Mouse (Mus musculus): ENCODE measurements at regions not wholly inside any gene's neighbourhood (a gene's known extent, or its start where the extent isn't known, plus 50 kb on each side); places are given as distances from the start of the nearest gene placed in this dataset.
A peak's percentile ranks its signal among the peaks of the same experiment; 100 is the strongest.
"Not testable (repeated sequence)": the region's sequence is repeated elsewhere in the genome, so short reads cannot be mapped to it uniquely, and the experiment has no call there.

- no peak for DNase-seq
These were observed 314.0 kb downstream of the Diras2 start for GRCm38 (mm10) chr13:52217066-52217465.

- DNase-seq: no peak
These were observed 313.3 kb downstream of the Diras2 start for GRCm38 (mm10) chr13:52217741-52218140.

GRCm38 (mm10) chr13:52222315-52223097 lies 308.6 kb downstream of the Diras2 start:
- no peak for DNase-seq

DNA sequence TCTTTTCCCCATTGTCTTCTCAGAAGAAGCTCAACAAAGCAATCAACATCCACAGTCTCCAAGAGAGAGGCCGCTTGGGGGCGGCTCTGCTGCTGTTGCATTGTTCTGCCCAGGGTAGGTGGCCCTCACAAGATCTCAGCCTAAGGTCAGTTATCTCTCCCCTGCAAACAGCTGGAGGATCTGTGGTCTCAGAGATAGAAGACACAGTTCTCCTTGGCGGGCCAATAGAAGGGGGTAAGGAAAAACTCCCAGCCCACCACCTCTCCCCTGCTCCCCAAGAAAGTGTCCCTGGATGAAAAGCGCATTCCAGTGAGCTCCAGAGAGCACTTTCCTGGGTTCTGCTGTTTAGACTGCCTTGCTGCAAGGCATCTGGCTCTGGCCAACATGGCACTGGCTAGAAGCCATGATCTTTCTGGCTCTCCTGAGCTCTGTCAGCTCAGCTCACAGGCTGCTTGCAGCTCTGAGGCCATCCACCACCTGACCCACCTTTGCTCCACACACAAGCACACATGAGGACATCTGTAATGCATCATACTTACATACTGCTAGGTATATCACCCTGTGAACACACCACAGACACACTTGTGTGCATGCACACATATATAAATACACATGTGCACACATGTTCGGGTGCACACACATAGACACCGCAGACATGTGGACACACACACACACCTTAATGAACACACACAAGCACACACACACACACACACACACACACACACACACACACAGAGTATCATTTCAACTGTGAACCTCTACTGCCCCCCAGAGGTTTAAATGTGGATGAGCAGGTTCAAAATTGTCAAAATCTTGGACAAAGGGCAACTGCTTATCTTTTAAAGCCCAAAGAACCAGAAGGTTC lies 307.7 kb downstream of the Diras2 start:
- no peak for DNase-seq

- peak; percentile 25 for DNase-seq
These were observed 297.1 kb downstream of the Diras2 start for GRCm38 (mm10) chr13:52233971-52234370.

DNA sequence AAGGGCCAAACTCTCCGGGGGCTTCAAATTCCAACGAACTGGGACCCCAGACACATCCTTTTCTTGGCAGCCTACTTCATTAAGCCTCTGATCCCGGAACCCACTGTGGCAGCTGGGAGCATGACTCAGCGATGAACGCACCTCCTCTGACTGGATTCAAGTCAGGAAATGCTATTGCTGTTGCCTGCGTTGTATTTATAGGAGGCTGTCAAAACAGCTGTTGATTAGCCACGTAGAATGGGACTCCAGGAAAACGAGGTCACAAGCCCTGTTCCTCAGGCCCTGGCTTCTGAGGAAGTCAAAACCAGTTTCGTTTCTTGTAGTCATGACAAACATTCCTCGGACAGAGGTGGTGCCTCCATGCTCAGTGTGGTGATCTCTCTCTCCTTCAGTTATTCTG lies 295.0 kb downstream of the Diras2 start:
- DNase-seq: peak; percentile 32

DNA sequence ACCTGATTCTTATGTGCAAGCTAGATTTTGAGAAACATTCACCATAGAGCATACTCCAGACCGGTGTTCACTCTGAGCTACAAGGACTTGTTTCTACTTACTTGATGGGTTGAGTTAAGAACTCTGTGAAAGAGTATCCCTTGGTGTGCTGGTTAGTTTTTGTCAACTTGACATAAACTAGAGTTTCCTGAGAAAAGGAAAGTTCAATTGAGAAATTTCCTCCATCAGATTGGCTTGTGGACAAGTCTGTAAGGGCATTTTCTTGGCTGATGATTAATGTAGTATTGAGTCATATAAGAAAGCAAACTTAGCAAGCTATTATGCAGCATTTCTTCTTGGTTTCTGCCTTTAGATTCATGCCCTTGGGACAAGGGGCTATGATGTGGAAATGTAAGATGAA lies 291.5 kb downstream of the Diras2 start:
- no peak for DNase-seq

DNA sequence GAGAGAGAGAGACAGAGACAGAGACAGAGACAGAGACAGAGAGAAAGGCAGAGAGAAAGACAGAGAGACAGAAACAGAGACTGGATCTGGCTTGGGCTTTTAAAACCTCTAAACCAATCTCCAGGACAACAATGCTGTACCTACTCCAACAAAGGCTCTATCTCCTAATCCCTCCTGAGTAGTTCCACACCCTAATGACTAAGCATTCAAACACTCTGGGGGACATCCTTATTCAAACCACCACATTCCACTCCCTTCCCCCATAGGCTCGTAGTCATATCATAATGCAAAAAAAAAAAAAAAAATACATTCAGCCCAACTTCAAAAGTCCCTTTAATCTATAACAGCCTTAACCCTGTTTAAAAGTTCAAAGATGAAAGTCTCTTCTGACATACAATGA lies 289.3 kb downstream of the Diras2 start:
- DNase-seq: no peak

DNA sequence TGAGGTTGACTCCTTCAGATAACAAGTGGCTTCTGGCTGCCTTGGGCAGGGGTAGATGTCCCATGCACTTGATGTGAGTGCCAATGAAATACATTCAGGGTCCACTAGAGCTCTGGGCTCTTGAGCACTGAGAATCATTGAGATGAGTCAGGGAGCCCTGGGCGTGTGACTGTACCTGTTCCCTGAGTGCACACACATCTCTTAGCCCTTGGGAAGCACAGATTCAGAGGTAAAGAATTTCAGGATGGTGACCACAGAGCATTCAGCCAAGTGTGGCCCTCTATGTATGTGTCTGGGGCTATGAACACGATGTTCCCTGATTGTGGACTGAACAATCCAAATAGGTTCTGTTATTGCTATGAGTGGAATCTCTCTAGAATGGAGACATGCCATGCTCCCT lies 281.6 kb downstream of the Diras2 start:
- no peak for DNase-seq

DNA sequence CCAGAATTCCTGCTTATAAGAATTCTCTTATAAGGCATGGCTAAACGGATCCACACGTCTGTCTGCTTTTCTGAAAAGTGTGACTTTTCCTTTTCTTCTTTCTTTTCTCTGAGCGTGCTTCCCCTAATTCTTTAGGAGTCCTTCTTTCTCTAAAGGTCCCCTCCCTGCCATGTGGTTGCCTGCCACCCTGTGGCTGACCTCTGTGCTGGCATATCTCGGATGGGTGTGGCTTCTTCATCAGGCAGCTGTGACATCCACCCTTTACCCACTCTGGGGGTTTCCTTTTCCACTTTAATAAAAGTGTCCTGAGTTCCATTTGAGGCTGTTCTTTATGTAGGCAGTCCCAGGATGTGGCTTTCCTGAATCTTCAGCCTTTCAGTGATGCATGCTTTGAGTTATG lies 280.7 kb downstream of the Diras2 start:
- DNase-seq: no peak

- DNase-seq: no peak
These were observed 278.8 kb downstream of the Diras2 start for GRCm38 (mm10) chr13:52252303-52252702.

DNA sequence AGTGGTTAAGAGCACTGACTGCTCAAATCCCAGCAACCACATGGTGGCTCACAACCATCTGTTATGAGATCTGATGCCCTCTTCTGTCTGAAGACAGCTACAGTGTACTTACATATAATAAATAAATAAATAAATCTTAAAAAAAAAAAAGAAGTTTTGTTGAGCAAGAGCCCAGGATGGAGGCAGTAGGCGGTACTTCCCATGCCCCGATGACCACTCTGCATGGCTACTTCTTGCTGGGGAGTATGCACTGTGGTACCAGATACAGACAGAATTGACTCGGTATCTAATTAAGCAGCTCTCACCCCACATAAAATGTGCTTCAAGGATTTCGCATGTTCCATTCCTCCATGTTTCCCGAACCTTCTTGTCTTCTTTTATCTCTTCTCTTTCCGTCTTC lies 278.4 kb downstream of the Diras2 start:
- DNase-seq: not testable (repeated sequence)

DNA sequence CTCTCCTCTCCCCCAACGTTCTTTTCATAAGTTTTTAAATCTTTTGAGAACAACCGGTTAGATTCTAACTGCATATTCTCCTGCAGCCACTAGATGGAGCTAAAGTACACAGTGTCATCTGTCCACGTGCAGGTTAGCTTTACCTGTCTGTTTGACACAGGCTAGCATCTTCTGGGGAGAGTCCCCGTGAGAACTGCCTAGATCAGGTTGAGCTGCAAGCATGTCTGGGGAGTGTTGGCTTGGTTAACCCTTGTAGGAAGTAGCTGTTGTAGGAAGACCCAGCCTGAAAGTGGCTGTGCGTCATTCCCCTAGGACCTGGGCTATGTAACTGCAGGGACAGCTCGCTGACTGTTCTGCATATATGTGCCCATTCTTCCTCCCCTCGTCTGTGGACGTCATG lies 277.9 kb downstream of the Diras2 start:
- DNase-seq: no peak

DNA sequence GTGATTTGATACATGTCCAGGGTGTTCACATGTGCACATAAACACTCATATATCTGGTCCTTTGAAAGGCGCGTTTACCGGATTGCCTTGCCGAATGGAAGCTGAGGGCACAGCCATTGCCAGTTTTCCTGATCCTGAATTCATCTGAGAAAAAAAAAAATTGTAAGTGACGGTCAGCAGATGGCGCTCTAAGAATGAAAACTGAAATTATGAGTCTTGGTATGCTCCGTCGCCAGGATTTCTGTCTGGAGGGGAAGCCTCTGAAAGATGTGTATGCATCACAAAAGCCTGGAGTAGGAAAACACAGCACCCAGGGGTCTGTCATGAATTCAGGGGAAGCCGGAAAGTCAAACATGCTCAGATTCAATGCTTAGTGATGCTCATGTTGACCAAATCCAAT lies 276.9 kb downstream of the Diras2 start:
- peak; percentile 39 for DNase-seq

GRCm38 (mm10) chr13:52255697-52256096 lies 275.4 kb downstream of the Diras2 start:
- DNase-seq: no peak

DNA sequence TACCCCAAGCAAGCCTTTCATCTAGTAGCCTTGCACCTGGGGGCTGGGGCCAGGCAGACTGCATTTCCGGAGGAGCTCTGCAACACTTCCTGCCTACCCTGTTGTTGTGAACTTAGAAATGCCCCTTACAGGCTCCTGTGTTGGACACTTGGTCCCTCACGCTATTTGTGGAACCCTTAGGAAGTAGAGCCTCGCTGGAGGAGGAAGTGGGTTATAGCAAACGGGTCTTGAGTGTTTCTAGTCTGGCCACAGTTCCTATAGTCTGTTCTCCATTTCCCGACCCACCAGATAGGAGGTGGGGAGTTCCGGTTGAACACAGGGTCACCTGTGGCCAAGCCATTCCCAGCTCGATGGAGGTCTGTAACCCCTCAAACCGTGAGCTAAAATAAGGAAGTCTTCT lies 272.7 kb downstream of the Diras2 start:
- no peak for DNase-seq

GRCm38 (mm10) chr13:52262949-52263550 lies 268.0 kb downstream of the Diras2 start:
- DNase-seq: no peak

DNA sequence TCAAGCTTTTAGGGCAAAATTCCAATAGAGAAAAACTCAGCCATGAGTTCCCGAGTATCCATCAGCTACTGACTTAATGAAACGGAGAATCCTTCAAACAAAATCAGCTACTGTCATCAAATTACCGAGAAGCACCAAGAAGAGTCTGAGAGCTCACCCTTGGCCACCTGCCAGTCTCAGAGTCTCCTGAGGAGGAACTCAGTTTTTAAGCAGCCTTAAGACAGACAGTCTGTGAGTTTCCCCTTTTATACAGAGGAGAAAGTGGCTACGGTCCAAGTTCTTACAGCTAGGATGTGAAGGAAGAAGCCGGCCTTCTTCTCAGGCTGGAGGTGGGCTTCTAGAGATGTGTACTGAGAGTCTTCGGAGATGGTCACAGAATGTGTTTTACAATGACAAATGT lies 262.8 kb downstream of the Diras2 start:
- DNase-seq: no peak

DNA sequence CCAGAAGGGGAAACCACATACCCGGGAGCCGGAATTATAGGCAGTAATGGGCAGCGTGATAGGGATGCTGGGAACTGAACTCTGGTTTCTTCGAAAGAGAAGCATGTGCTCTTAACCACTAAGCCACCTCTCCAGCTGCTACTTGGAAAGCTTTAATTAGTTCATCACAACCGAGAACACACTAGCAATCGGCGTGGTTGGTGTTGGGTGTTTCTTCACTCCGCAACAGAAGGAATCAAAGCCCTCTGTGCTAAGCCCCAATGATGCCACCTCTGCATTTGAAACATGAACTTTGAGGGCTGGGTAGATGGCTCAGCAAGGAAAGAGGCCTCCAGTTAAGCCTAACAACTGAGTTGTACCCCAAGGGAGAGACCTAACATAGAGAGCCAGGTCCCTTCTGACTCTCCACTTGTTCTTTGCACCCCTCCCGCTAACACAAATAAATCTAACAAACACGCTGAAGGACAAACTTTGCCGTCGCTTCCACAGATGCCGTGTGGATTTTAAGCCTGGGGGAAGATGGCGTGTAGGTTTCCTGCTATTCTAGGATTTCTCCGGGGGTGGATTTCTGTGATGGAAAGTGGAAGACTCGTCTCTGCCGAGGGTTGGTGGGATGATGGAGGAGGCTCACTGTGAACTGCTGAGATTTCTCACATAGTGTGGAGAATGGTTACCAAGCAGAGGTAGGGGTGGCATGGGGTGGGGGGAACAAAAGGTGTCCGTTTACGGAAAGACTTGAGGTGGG lies 257.4 kb downstream of the Diras2 start:
- DNase-seq: peak; percentile 53

DNA sequence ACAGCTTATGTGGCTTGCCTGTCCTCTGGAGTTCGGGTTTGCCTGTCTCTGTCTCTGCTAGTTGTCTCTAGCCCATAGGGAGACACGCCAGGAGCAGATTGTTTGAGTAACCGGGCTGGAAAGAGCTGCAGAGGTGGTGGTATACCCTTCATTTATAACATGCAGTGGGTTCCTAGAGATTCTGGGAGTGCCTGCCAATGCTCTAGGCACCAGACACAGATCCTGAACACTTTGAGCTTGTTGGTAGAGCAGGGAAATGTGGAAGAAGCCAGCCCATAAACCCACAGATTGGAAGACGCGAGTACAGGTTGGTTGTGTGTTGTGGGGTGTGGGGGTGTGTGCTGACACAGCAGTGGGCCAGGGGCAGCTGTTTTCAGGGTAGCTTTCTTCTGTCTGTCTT lies 255.9 kb downstream of the Diras2 start:
- DNase-seq: no peak

DNA sequence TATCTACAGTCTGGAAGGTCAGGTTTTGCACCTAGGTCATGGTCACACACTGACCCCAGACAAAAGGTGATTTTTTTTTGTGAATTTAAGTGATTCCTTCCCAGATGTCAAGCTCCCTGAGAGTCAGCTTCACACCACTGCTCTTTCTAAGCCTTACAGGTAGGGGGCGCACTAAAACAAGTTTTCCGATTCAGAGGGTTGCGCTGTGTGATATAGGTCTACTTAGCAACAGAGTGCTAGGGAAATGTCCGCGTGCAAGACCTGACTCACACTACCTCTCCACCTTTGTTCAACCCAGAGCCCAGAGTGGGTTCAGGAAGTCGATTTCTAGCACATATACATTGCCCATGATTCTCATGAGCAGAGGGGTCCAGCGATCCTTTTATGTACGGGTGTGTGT lies 255.4 kb downstream of the Diras2 start:
- peak; percentile 52 for DNase-seq

DNA sequence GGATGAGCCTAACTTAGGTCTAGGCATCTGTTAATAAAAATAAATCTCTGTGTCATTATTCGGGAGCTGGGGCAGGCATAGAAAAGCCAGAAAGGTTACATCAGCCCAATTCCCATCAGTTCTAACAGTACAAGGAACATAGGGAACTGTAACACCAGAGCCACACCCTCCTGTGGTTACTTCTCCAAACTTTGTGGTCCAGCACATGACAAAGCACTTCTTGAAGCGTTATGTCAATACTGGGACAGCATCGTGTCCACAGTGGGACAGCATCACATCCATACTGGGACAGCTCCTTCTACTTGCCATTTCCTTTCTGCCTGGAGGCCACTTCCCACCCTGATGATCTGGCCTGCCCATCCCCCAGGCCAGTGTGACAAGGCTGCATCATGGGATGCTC lies 253.9 kb downstream of the Diras2 start:
- DNase-seq: no peak

- DNase-seq: no peak
These were observed 252.2 kb downstream of the Diras2 start for GRCm38 (mm10) chr13:52278831-52279230.
